Mouse (Mus musculus): ENCODE results near the gene Pik3r5.

- TF ChIP-seq POLR2AphosphoS2 (IDR thresholded peaks at IDR 0.05; ENCODE audit: low read length): no peak
- no peak for TF ChIP-seq RCOR1 (IDR thresholded peaks at IDR 0.05; ENCODE audit: low read depth, low read length)
- TF ChIP-seq CTCF (IDR thresholded peaks at IDR 0.05 in 2 of 3, conservative IDR thresholded peaks at IDR 0.05 in 1 of 3; ENCODE audit: control insufficient read depth in 1 of 3, insufficient read depth in 1 of 3, low read depth in 2 of 3, low read length in 3 of 3, poor library complexity in 1 of 3, severe bottlenecking in 1 of 3): no peak
- TF ChIP-seq TBP (IDR thresholded peaks at IDR 0.05; ENCODE audit: low read depth, low read length): no peak
Observed at GRCm38 (mm10) chr11:68465090-68465489, 33.2 kb downstream of the Pik3r5 start.
